Comparison of ENCODE assay signal across 24 mouse cellular contexts in the genomic region with DNA sequence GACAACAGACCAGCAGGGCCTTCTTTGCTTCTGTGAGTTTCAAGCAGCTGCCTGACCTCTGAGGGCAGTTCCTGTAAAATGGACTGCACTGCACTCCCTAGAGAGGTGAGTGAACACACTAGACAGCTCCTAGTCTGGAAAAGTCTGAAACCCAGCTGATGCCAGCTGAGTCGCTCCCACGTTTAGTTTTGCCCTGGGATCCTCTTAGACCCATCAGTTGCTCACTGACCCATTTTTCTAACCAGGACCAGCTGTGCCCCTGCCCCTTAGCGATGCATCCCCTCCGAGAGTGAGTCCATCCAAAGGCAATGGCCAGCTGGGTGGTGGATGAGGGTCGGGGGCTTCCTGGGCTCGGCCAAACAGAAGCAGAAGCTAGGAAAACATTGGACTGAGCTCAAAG.
DNase-seq lines count a peak whose midpoint lies in the region; ATAC-seq and TF ChIP-seq lines count a peak whose summit lies in the region.
"Had no signal": no experiment of that assay in that cellular context is flagged by ENCODE, and none has a peak within 500 bp of the region (broad histone marks: within the 10 kb centered on the region; RNA-seq: fewer than 3 reads in every experiment).

No protein-coding gene starts in this region.

- no peak for ATAC-seq in forebrain, embryonic 11.5 days (replicated peaks; ENCODE audit: low FRiP score)
- no peak for ATAC-seq in forebrain, embryonic 12.5 days (ENCODE audit: low FRiP score)
- ATAC-seq: activated CD4-positive, CD25-positive, alpha-beta regulatory T cell, adult 4 months; CD4-positive, CD25-positive, alpha-beta regulatory T cell, adult 4 months; forebrain, embryonic 13.5 days; forebrain, embryonic 15.5 days; Patski had no signal

- H3K4me3 ChIP-seq in forebrain, embryonic 11.5 days (ENCODE audit: low read depth, low read length) = no peak overlapping the region
- H3K4me3 ChIP-seq in forebrain, embryonic 12.5 days (replicated peaks) = no peak overlapping the region
- no peak overlapping the region for H3K4me3 ChIP-seq in heart, embryonic 10.5 days
- H3K4me3 ChIP-seq in testis, adult 2 months (ENCODE audit: control insufficient read depth, low read depth, low read length) = peak overlapping the region; percentile 88
- H3K4me3 ChIP-seq: embryonic facial prominence, embryonic 10.5 days; embryonic facial prominence, embryonic 12.5 days; forebrain, embryonic 13.5 days; forebrain, embryonic 15.5 days had no signal

- H3K9ac ChIP-seq in forebrain, embryonic 11.5 days (ENCODE audit: low read length) = no peak overlapping the region
- no peak overlapping the region for H3K9ac ChIP-seq in forebrain, embryonic 12.5 days
- H3K9ac ChIP-seq: embryonic facial prominence, embryonic 12.5 days; forebrain, embryonic 13.5 days; forebrain, embryonic 15.5 days had no signal

- TF ChIP-seq POLR2A in testis, adult 2 months (IDR thresholded peaks at IDR 0.05; ENCODE audit: control insufficient read depth, low read depth, low read length) = no peak

- peaks cover 3% of the 10 kb centered on the region; the same call in 1 of the 2 replicates for H3K4me1 ChIP-seq in forebrain, embryonic 11.5 days (replicated peaks; ENCODE audit: control insufficient read depth, insufficient read depth, low read length)
- peaks cover 33% of the 10 kb centered on the region for H3K4me1 ChIP-seq in forebrain, embryonic 12.5 days
- H3K4me1 ChIP-seq in heart, embryonic 10.5 days = peaks cover 3% of the 10 kb centered on the region; the same call in 1 of the 2 replicates
- peaks cover 5% of the 10 kb centered on the region for H3K4me1 ChIP-seq in testis, adult 2 months (ENCODE audit: control insufficient read depth, insufficient read depth, low read length)
- H3K4me1 ChIP-seq: embryonic facial prominence, embryonic 12.5 days had no signal

- H3K9me3 ChIP-seq in forebrain, embryonic 11.5 days (ENCODE audit: control insufficient read depth, low read length) = no peaks in the 10 kb centered on the region
- H3K9me3 ChIP-seq in forebrain, embryonic 12.5 days = no peaks in the 10 kb centered on the region
- H3K9me3 ChIP-seq in heart, embryonic 10.5 days = no peaks in the 10 kb centered on the region
- H3K9me3 ChIP-seq: embryonic facial prominence, embryonic 10.5 days; embryonic facial prominence, embryonic 12.5 days; forebrain, embryonic 15.5 days had no signal

- no peak overlapping the region for H3K4me2 ChIP-seq in forebrain, embryonic 11.5 days (ENCODE audit: low read depth, low read length, severe bottlenecking)
- no peak overlapping the region for H3K4me2 ChIP-seq in forebrain, embryonic 12.5 days
- H3K4me2 ChIP-seq: embryonic facial prominence, embryonic 12.5 days; forebrain, embryonic 13.5 days; forebrain, embryonic 15.5 days had no signal

- H3K36me3 ChIP-seq in forebrain, embryonic 11.5 days (ENCODE audit: control insufficient read depth, insufficient read depth, low read length) = no peaks in the 10 kb centered on the region
- no peaks in the 10 kb centered on the region for H3K36me3 ChIP-seq in forebrain, embryonic 12.5 days (replicated peaks)
- no peaks in the 10 kb centered on the region for H3K36me3 ChIP-seq in heart, embryonic 10.5 days
- H3K36me3 ChIP-seq in testis, adult 2 months (ENCODE audit: control insufficient read depth, insufficient read depth, low read length) = no peaks in the 10 kb centered on the region
- H3K36me3 ChIP-seq: embryonic facial prominence, embryonic 10.5 days; embryonic facial prominence, embryonic 12.5 days; forebrain, embryonic 15.5 days; G1E had no signal

- peaks cover 15% of the 10 kb centered on the region for H3K27me3 ChIP-seq in forebrain, embryonic 11.5 days (ENCODE audit: control insufficient read depth, insufficient read depth, low read length)
- peaks cover 50% of the 10 kb centered on the region for H3K27me3 ChIP-seq in forebrain, embryonic 12.5 days
- H3K27me3 ChIP-seq in heart, embryonic 10.5 days (ENCODE audit: insufficient read depth, poor library complexity, severe bottlenecking) = peaks cover 64% of the 10 kb centered on the region
- no peaks in the 10 kb centered on the region for H3K27me3 ChIP-seq in testis, adult 2 months (ENCODE audit: control insufficient read depth, insufficient read depth, low read length)

- peak; percentile 49 for DNase-seq in forebrain, embryonic 11.5 days (ENCODE audit: low spot score)
- DNase-seq in heart, embryonic 10.5 days (ENCODE audit: low spot score) = peak; percentile 70
- DNase-seq in heart, postnatal 10 days = no peak
- DNase-seq in testis, postnatal 14 days (ENCODE audit: low spot score) = no peak
- DNase-seq in right cerebral cortex, postnatal 4 days = no peak
- DNase-seq: adrenal gland, adult 8-10 months; adrenal gland, postnatal 14 days; adrenal gland, postnatal 36 days; B cell, adult 2 months; cerebellum, adult 11-12 months; cerebellum, adult 2 months; cerebellum, adult 9-10 months; cerebellum, postnatal 10 days; cerebellum, postnatal 25 days had no signal

- intact Hi-C loops in heart, postnatal 10 days (cut with DNase I) = no loop called here

- H3K27ac ChIP-seq in forebrain, embryonic 11.5 days (ENCODE audit: low read depth, low read length) = no peak overlapping the region
- no peak overlapping the region for H3K27ac ChIP-seq in forebrain, embryonic 12.5 days
- H3K27ac ChIP-seq in heart, embryonic 10.5 days = no peak overlapping the region
- no peak overlapping the region for H3K27ac ChIP-seq in testis, adult 2 months (ENCODE audit: control insufficient read depth, insufficient read depth, low read depth, low read length)
- H3K27ac ChIP-seq: embryonic facial prominence, embryonic 10.5 days; embryonic facial prominence, embryonic 12.5 days; forebrain, embryonic 13.5 days; forebrain, embryonic 15.5 days had no signal

- 72% methylated on average over 6 of the region's 6 CpGs for WGBS in forebrain, embryonic 11.5 days
- WGBS in forebrain, embryonic 12.5 days = 77% methylated on average over 6 of the region's 6 CpGs
- WGBS in heart, embryonic 10.5 days = 77% methylated on average over 6 of the region's 6 CpGs

- TF ChIP-seq CTCF in testis, adult 2 months (IDR thresholded peaks at IDR 0.05; ENCODE audit: control insufficient read depth, insufficient read depth, insufficient replicate concordance, low read depth, low read length) = no peak

Comparison
In these comparisons a context has a peak if more than half of its experiments do, and no peak if none do; other contexts are left out.
1. DNase-seq: peak in forebrain, embryonic 11.5 days (single experiment) and heart, embryonic 10.5 days (single experiment); none in heart, postnatal 10 days (0 of 2), testis, postnatal 14 days (single experiment) and right cerebral cortex, postnatal 4 days (single experiment).